10 mouse cellular contexts compared by ENCODE assay signal in the genomic region with DNA sequence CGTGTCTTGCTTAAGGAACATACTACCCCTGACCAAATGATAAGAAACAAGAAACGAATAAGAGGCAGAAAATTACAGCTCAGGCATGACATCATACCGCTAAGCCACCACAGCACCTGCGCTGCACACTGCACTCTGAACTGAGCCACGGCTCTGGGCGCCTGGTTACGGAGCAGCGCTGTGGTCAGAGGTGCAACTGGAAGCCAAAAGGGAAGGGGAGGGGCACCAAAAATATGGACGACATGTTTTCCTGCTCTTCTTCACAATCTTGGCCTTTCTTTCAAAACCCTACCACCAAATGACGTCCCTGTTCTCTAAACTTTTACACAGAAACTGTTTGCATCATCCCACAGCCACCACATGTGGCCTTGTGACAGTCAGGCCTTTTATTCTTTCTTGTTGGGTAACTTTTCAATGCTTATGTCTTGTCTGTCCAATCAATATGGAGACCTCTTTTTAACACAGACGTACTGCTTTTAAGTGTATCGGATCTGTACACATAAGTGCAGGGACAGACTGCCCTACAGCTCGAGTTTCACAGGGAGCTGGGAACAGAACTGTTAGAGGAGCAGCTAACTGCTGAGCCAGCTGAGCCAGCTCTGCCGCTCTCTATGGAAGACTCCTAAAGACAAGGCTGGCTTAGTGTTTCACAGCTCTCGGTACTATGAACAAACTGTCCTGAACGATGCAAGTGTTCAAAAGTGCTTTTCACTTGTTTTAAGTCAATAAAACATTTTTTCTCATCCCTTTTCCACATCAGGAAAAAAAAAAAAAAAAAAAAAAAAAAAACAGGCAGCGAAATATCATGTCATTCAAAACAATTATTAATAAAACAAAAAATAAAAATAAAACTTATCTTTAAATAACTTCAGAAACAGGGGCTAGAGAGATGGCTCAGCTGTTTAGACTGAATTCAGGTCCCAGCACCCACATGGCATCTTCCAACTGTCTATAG. TPM values are rescaled to one million over a fixed set of nuclear protein-coding genes. Genes with fewer than 3 reads are reported as not detected.
DNase-seq lines count a peak whose midpoint lies in the region; ATAC-seq and TF ChIP-seq lines count a peak whose summit lies in the region.
"Had no signal": no experiment of that assay in that cellular context is flagged by ENCODE, and none has a peak within 500 bp of the region (broad histone marks: within the 10 kb centered on the region; RNA-seq: fewer than 3 reads in every experiment).

No protein-coding gene starts in this region.

- no peak overlapping the region for H3K4me2 ChIP-seq in lung, embryonic 14.5 days
- H3K4me2 ChIP-seq: limb, embryonic 13.5 days had no signal

- H3K4me1 ChIP-seq in lung, embryonic 14.5 days (ENCODE audit: insufficient read depth), result peaks cover 32% of the 10 kb centered on the region
- peaks cover 46% of the 10 kb centered on the region for H3K4me1 ChIP-seq in lung, adult 2 months (ENCODE audit: control insufficient read depth, insufficient read depth, low read length)

- no peak for ATAC-seq in lung, embryonic 14.5 days (ENCODE audit: insufficient read depth)
- ATAC-seq in common myeloid progenitor, adult 5-6 weeks (replicated peaks; ENCODE audit: low read depth, poor library complexity, severe bottlenecking), result peak; percentile 75

- TF ChIP-seq CTCF in lung, embryonic 14.5 days (IDR thresholded peaks at IDR 0.05; ENCODE audit: low read depth), result no peak
- TF ChIP-seq CTCF in lung, adult 2 months (IDR thresholded peaks at IDR 0.05; ENCODE audit: insufficient read depth, low read length), result no peak

- no peak overlapping the region for H3K4me3 ChIP-seq in lung, embryonic 14.5 days (ENCODE audit: low read depth, low read length)
- no peak overlapping the region for H3K4me3 ChIP-seq in lung, adult 2 months (replicated peaks; ENCODE audit: extremely low read depth, low read depth, low read length)
- H3K4me3 ChIP-seq: limb, embryonic 13.5 days had no signal

- no peak overlapping the region; the same call in 1 of the 2 replicates for H3K9ac ChIP-seq in lung, embryonic 14.5 days
- H3K9ac ChIP-seq: limb, embryonic 13.5 days had no signal

- WGBS in lung, embryonic 14.5 days, result 55% methylated on average over 17 of the region's 17 CpGs
- 34% methylated on average over 17 of the region's 17 CpGs for WGBS in lung, adult 2 months

- TF ChIP-seq POLR2A in lung, adult 2 months (IDR thresholded peaks at IDR 0.05; ENCODE audit: borderline replicate concordance, extremely low read depth, low read depth, low read length), result no peak

- no peaks in the 10 kb centered on the region for H3K9me3 ChIP-seq in lung, embryonic 14.5 days (ENCODE audit: low read depth, low read length)
- H3K9me3 ChIP-seq: limb, embryonic 13.5 days had no signal

- peak; percentile 26 for DNase-seq in lung, embryonic 14.5 days
- no peak for DNase-seq in lung, adult 2 months
- DNase-seq in lung, postnatal 14 days, result peak; percentile 32
- DNase-seq in thymus, postnatal 14 days, result peak; percentile 67
- no peak for DNase-seq in left cerebral cortex, adult 8-10 months (ENCODE audit: low spot score in 2 of 2)
- no peak for DNase-seq in MN1 (ENCODE audit: low spot score)
- DNase-seq in right cerebral cortex, postnatal 14 days, result no peak
- DNase-seq: cerebellum, adult 8-10 months had no signal

- no peaks in the 10 kb centered on the region for H3K27me3 ChIP-seq in lung, embryonic 14.5 days (ENCODE audit: insufficient read depth, low read length)
- H3K27me3 ChIP-seq: limb, embryonic 13.5 days had no signal

- peak overlapping the region; percentile 58; the same call in 1 of the 2 replicates for H3K27ac ChIP-seq in lung, embryonic 14.5 days (ENCODE audit: low read depth)
- H3K27ac ChIP-seq: limb, embryonic 13.5 days had no signal

- H3K36me3 ChIP-seq in lung, embryonic 14.5 days (ENCODE audit: insufficient read depth), result no peaks in the 10 kb centered on the region
- H3K36me3 ChIP-seq: limb, embryonic 13.5 days had no signal

RNA-seq across cellular contexts. Expression of a gene that starts 43.3 kb away (rescaled TPM):
- polyA plus RNA-seq in lung, embryonic 14.5 days (2014; fragmentation: Nextera tagmentation; extraction: Ambion mirVana), result 92.3 and 95.2 TPM in 2 replicates
- polyA plus RNA-seq in lung, adult 2 months (2012; rRNA removed), result 118 and 135 TPM in 2 replicates
- 84.8 and 101 TPM in 2 replicates for total RNA-seq in common myeloid progenitor, adult 5-6 weeks (2017)
- total RNA-seq in left cerebral cortex, adult 8-10 months (2022), result 10 to 100 TPM; 18.0 to 29.9 (median 24.9) TPM

Comparison
In these comparisons a context has a peak if more than half of its experiments do, and no peak if none do; other contexts are left out.
1. DNase-seq: peak in lung, embryonic 14.5 days (single experiment), lung, postnatal 14 days (single experiment) and thymus, postnatal 14 days (single experiment); none in lung, adult 2 months (single experiment), left cerebral cortex, adult 8-10 months (0 of 2), MN1 (single experiment) and right cerebral cortex, postnatal 14 days (single experiment).